Mouse (Mus musculus) liver, adult 2 months (tissue): ENCODE data around the gene Mthfd2.

Source experiments
- CTCF ChIP-seq: fragments of 200-500 bp; IDR thresholded peaks from 2 replicates; pipeline ENCODE4 v1.5.1; 2011; ENCODE audit warnings: low read depth, low read length, control low read depth
- POLR2A ChIP-seq: fragments of 200-500 bp; IDR thresholded peaks from 2 replicates; pipeline ENCODE4 v1.6.1; 2011; ENCODE audit warnings: low read length, control low read depth; ENCODE audit not compliant: insufficient read depth; ENCODE audit errors: extremely low read depth

GRCm38 (mm10) chr6:83348873-83349272 lies 23.2 kb upstream of the Mthfd2 start, which contains the start of gene Bola3:
- TF ChIP-seq POLR2A (no peak), CTCF (no peak)
